Mouse (Mus musculus) thymus, adult 2 months (tissue): ENCODE data around the gene Rps6kb1.

Experiments
- CTCF ChIP-seq: fragments of 200-500 bp; IDR thresholded peaks from 2 replicates; pipeline ENCODE4 v1.5.1; 2012; ENCODE audit warnings: mild to moderate bottlenecking, control low read depth, low read length, moderate library complexity, borderline replicate concordance; ENCODE audit not compliant: control insufficient read depth, poor library complexity, insufficient read depth; ENCODE audit errors: extremely low read depth
- POLR2A ChIP-seq: fragments of 200-500 bp; IDR thresholded peaks from 2 replicates; pipeline ENCODE4 v1.6.1; 2012; ENCODE audit warnings: mild to moderate bottlenecking, low read length, control low read depth, moderate library complexity; ENCODE audit not compliant: control insufficient read depth, poor library complexity, insufficient read depth; ENCODE audit errors: extremely low read depth

DNA sequence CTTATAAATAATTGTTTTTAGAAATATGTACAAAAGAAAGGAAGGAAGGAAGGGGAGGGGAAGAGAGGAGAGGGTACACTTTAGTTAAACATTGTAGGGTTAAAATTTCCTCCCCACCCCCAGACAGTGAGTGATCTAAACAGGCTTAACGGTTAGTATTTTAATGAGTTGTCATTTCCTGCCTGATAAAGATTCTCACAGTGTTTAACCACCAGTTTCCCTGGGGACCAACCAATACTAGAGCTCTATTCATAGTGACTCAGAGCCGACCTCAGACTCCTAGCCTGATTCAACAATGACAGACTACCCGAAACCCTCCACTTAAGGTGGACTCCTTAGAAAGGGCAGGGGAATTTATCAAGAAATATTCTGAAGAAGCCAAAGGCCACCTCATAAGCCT, 48.4 kb upstream of the Rps6kb1 start:
- no peak for TF ChIP-seq POLR2A
- no peak for TF ChIP-seq CTCF
